Mouse (Mus musculus): ENCODE measurements at regions not wholly inside any gene's neighbourhood (a gene's known extent, or its start where the extent isn't known, plus 50 kb on each side); places are given as distances from the start of the nearest gene placed in this dataset.

- TF ChIP-seq EP300 (IDR thresholded peaks at IDR 0.05; ENCODE audit: insufficient read depth, low read depth, low read length) (no peak), CTCF (IDR thresholded peaks at IDR 0.05) (no peak), POLR2A (IDR thresholded peaks at IDR 0.05; ENCODE audit: insufficient read depth, low read depth, low read length) (no peak)
Observed at GRCm38 (mm10) chr6:140209083-140209482, 167.8 kb upstream of the Plcz1 start.

All from heart, adult 2 months (tissue).